Mouse (Mus musculus) skeletal muscle tissue, adult 2 months (tissue): ENCODE data around the gene Trub2.
"Not testable (repeated sequence)": the region's sequence is repeated elsewhere in the genome, so short reads cannot be mapped to it uniquely, and the experiment has no call there.

Source experiments
- DNase-seq: peaks from one replicate; pipeline ENCODE4 v3.0.0-alpha.2; 2012; ENCODE audit warnings: low read depth, low spot score

Gene Trub2

DNA sequence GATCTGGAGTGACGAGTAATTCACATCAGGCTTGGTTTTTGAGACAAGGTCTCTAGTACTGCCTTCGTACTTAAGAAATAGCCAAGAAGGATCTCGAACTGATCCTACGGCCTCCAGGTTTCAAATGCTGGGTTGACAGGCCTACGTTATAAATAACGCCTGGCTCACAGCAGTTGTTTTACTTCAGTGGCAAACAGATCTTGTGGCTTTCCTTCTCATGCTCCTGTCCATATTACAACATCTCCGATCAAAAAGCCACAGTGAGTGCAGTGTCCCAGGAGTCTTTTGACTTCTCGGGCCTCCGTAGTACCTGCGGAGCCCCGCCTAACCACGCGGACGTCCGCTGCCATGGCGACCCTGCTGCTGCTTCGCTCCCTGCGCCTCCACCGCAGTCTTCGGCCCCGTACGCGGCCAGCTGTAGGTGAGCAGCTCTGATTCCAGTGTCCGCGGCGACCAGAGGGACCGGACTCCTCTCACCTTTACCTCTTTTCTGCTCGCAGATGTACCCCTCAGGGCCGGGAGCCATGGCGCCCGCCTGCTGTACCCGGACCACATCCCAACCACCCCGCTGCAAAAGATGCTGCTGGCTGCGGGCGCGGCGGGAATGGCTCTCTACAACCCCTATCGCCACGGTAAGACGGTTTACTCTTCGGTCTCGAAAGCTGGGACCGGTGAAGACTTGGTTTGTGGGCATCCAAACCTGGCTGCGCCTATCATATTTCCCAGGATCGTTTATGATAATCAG lies at the start of gene Trub2:
Gene Trub2, minus strand, starts transcription at position 566 of the 745 bp plus-strand sequence.
- DNase-seq: peak; percentile 65

- no peak for DNase-seq
These were observed 47.1 kb upstream of the Trub2 start for GRCm38 (mm10) chr2:29835391-29835899.

DNA sequence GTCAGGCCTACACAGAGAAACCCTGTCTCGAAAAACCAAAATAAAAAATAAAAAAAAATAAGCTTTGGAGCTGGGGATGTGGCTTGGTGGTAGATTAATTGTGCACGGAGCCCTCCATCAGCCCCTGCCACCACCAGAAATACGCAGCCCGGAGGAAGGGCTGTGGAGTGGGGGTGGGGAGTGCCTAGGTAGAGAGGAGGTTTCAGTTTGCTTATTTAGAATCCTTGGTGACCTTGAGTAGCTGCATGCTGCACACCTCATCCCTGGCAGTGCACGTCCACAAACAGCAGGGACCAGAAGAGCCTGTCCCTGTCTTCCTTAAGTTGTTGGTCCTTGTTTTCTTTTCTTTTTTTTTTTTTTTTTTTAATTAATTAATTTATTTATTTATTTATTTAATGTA lies 45.5 kb upstream of the Trub2 start:
- no peak for DNase-seq

DNA sequence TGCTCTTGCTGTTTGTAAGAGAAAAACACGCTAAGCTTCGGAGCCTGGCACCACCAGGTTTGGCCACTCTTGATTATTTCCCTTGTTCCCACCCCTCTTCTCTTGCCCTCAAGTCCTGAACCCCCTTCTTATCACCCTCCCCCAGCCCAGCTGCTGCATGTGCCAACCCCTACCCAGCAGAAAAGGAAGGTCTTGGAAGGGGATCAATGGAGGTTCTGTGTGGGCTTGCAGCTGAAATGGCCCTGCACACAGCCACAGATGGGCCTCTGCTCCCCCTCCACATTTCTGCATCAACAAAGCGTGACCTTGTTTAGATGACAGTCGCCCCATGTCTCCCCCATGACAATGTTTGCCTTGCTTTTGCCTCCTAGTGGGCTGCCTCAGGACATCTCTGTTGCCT lies 42.8 kb upstream of the Trub2 start:
- DNase-seq: no peak

DNA sequence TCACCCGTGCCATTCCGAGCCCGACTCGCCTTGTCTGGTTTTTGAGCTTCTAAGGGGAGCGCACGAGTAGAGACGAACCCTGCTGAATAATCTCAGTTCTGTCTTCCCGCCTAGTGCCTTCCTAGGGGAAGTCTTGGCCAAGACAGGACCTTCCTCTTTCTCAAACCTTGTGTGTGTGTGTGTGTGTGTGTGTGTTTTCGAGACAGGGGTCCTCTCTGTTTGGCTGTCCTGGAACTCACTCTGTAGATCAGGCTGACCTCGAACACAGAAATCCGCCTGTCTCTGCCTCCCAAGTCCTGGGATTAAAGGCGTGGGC lies 39.4 kb upstream of the Trub2 start:
- no peak for DNase-seq

- DNase-seq: peak; percentile 94
These were observed 38.8 kb upstream of the Trub2 start for GRCm38 (mm10) chr2:29826926-29827708.

GRCm38 (mm10) chr2:29826318-29826925 lies 38.1 kb upstream of the Trub2 start:
- no peak for DNase-seq

DNA sequence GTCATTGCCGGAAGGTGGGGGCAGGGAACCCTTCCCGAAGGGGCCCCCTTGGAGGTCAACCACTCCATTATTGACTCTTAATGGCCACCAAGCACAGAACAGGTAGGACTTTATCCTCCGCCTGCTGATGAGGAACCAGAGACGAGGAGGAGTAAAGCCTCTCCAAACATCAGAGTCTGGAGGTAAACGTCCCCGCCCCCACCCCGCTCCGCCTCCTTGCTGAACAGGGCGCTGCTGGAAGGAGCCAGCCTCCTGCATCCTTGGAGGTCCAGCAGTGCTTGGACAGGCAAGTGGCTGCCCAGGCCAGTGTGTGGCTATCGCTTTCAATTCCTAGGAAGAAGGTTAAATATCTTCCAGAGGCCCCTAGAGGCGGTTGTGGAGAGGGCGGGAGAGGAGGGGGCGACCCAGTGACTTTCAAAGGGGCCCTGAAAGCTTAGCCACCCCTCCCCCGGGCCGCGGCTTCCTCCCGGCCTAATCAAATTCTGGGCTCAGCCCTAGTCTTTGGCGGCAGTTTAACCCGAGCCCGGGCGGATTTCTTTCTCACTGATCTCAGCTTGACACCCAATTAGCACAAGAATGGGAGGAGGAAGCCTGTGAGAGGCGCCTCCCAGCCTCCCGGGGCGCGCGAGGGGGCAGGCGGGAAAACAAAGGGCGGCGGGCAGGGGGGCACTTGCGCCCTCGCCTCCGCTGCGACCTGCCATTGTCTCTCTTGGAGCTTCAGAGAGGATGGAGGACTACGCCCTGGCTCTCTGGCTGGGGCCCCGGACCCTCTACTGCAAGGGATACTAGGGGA lies 31.9 kb upstream of the Trub2 start, which contains the start of gene Urm1:
Gene Urm1, plus strand, starts transcription at position 51 of the 793 bp plus-strand sequence.
- no peak for DNase-seq

- no peak for DNase-seq
These were observed 31.1 kb upstream of the Trub2 start for GRCm38 (mm10) chr2:29819363-29819762.

DNA sequence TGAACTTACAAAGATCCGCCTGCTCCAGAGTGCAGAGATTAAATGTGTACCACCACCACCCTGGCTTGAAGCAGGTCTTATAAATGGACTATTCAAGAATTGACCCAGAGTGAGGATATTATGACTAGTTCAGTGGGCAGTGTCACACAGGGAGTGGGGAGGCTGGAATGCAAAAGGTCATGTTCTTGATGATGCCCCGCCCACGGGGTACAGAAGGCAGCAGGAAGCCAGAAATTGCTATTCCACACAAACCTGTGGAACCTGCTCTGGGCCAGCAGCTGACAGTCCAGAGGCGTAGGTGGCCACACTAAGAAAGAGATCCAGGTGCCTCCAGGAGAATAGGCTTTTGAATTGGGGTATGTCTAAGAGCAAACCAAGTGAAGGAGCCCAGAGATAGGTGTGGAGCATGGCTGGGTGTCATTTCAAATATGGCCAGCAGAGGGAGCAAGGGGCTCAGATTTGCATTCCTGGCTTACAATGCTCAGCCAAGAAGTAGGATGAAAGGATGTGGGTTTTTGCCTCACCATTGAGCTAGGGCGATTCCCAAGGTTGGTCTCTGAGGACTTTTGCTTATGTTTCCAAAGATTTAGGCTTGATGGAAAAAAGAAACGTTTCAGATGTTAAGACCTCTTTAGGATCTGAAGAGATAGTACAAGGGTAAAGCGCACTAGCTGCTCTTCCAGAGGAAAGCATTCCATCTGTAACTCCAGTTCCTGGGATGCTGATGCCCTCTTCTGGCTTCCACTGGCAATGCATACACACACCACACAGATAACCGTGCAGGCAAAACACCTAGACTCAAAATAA lies 29.3 kb upstream of the Trub2 start:
- peak; percentile 60 for DNase-seq

DNA sequence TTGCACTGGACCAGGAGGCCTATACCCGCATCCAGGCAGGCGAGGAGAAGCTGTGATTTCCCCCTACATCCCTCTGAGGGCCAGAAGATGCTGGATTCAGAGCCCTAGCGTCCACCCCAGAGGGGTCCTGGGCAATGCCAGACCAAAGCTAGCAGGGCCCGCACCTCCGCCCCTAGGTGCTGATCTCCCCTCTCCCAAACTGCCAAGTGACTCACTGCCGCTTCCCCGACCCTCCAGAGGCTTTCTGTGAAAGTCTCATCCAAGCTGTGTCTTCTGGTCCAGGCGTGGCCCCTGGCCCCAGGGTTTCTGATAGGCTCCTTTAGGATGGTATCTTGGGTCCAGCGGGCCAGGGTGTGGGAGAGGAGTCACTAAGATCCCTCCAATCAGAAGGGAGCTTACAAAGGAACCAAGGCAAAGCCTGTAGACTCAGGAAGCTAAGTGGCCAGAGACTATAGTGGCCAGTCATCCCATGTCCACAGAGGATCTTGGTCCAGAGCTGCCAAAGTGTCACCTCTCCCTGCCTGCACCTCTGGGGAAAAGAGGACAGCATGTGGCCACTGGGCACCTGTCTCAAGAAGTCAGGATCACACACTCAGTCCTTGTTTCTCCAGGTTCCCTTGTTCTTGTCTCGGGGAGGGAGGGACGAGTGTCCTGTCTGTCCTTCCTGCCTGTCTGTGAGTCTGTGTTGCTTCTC lies 27.5 kb upstream of the Trub2 start:
- DNase-seq: no peak

- DNase-seq: no peak
These were observed 15.1 kb upstream of the Trub2 start for GRCm38 (mm10) chr2:29803400-29803831.

DNA sequence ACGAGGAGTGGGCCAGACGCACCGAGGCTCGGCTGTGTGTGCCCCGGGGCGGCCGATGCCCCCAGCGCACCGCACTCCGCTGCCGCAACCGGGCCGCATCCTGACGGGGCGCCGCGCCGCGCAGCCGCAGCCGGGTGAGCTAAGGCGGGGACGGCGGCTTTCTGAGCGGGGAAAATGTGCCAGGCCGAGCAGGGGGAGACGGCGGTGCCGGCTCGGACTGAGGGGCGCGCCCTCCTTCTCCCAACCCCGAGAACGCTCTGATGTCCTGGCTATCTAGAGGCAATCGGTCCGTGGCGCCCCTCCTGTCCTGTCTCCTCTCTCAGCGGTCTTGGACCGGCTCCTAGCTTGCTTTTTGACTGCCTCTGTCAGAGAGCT lies 14.5 kb upstream of the Trub2 start:
- no peak for DNase-seq

GRCm38 (mm10) chr2:29802075-29802826 lies 13.9 kb upstream of the Trub2 start, which contains the start of gene Slc27a4:
Gene Slc27a4, plus strand, starts transcription at chr2:29802634.
- peak; percentile 78 for DNase-seq

GRCm38 (mm10) chr2:29792772-29793487 lies 4.6 kb upstream of the Trub2 start:
- no peak for DNase-seq

DNA sequence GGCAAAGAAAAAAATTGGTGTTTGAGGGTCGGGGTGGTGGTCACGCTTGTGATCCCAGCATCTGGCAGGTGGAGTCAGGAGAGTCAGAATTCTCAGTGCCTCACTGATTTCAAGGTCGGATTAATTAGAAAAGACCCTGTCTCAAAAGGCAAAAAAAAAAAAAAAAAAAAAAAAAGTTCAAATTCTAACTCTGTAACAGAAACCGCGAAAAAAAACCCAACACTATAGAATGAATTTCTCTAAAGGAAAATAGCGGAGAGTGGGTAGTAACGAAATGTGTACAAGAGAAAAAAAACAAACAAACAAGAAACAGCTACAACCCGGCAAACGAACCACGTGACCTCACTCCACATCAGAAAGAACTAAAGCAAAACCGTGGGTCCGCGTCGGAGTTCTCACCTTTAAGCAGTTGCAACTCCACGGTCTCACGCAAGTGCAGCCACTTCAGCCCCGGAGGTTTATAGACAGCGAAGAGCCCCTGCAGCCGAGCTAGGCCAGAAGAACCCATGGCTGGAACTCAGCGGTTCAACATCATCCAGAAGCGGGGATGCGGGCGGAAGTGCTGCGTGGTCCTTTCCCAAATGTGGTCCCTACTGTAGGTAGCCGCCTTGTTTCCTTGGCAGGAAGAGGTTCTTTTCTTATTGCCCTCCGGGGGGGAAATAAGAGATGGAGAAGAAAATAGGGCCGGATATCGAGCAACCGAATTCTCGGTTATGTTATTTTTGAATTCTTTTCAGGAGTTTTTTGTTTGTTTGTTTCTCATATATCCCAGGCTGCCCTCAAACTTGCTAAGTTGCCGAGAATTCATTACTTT lies 991 bp downstream of the Trub2 start, which contains the start of gene Coq4:
Gene Coq4, plus strand, starts transcription at position 390 of the 814 bp plus-strand sequence.
- DNase-seq: peak; percentile 85

DNA sequence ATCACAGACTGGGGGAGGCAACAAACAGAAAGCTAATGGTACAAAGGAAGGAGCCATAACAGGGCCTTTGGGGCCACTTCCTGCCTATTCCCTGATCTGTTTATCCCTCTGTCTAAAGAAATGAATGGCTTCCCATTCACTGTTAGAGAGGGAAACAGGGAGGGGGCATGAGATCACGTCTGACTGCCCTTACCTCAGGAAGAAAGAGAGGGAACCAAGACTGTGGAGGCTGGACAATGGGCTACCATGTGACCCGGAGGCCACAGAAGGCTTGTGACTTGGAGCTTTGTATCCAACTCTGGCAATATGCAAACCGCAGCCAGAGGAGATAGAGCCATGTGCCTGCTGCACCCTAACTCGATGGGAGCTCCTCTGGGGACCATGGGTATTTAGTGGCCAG lies 4.0 kb downstream of the Trub2 start:
- DNase-seq: no peak

- DNase-seq: not testable (repeated sequence)
These were observed 7.0 kb downstream of the Trub2 start for GRCm38 (mm10) chr2:29781256-29781655.
